Mouse (Mus musculus): ENCODE measurements at regions not wholly inside any gene's neighbourhood (a gene's known extent, or its start where the extent isn't known, plus 50 kb on each side); places are given as distances from the start of the nearest gene placed in this dataset.
A peak's percentile ranks its signal among the peaks of the same experiment; 100 is the strongest.

- whole genome bisulfite sequencing: 80% methylated on average over 2 of the region's 2 CpGs
- ATAC-seq (replicated peaks; ENCODE audit: insufficient number of reproducible peaks, low FRiP score, low TSS enrichment, low read depth) (no peak), DNase-seq (ENCODE audit: low spot score) (no peak)
- H3K27me3 ChIP-seq (ENCODE audit: control insufficient read depth, insufficient read depth, low read length): no peaks in the 10 kb centered on the region
- no peaks in the 10 kb centered on the region for H3K36me3 ChIP-seq (replicated peaks; ENCODE audit: control insufficient read depth, insufficient read depth, low read depth, low read length)
- no peak overlapping the region for H3K9ac ChIP-seq (replicated peaks; ENCODE audit: low read length)
- no peaks in the 10 kb centered on the region for H3K4me1 ChIP-seq (ENCODE audit: control insufficient read depth, insufficient read depth, low read length)
- H3K4me2 ChIP-seq (ENCODE audit: low read depth, low read length): no peak overlapping the region
- H3K27ac ChIP-seq (replicated peaks; ENCODE audit: low read depth, low read length): no peak overlapping the region
- H3K4me3 ChIP-seq (ENCODE audit: low read depth, low read length): no peak overlapping the region
- no peaks in the 10 kb centered on the region for H3K9me3 ChIP-seq (replicated peaks; ENCODE audit: control insufficient read depth, low read length)
These were observed 91.9 kb upstream of the Stxbp5 start for GRCm38 (mm10) chr10:9992798-9993197.

GRCm38 (mm10) chr10:9985407-9985806, 84.5 kb upstream of the Stxbp5 start:
- H3K4me3 ChIP-seq (ENCODE audit: low read depth, low read length): no peak overlapping the region
- no peaks in the 10 kb centered on the region for H3K36me3 ChIP-seq (replicated peaks; ENCODE audit: control insufficient read depth, insufficient read depth, low read depth, low read length)
- no peak overlapping the region for H3K27ac ChIP-seq (replicated peaks; ENCODE audit: low read depth, low read length)
- no peak overlapping the region for H3K4me2 ChIP-seq (ENCODE audit: low read depth, low read length)
- H3K27me3 ChIP-seq (ENCODE audit: control insufficient read depth, insufficient read depth, low read length): no peaks in the 10 kb centered on the region
- DNase-seq (ENCODE audit: low spot score): no peak
- ATAC-seq (replicated peaks; ENCODE audit: insufficient number of reproducible peaks, low FRiP score, low TSS enrichment, low read depth): no peak
- no peak overlapping the region for H3K9ac ChIP-seq (replicated peaks; ENCODE audit: low read length)
- WGBS: 89% methylated on average over 5 of the region's 5 CpGs
- no peaks in the 10 kb centered on the region for H3K9me3 ChIP-seq (replicated peaks; ENCODE audit: control insufficient read depth, low read length)
- H3K4me1 ChIP-seq (ENCODE audit: control insufficient read depth, insufficient read depth, low read length): no peaks in the 10 kb centered on the region

GRCm38 (mm10) chr10:9976424-9976823, 75.5 kb upstream of the Stxbp5 start:
- 41% methylated on average over 3 of the region's 3 CpGs for WGBS
- Histone ChIP-seq H3K4me3 (ENCODE audit: low read depth, low read length) (no peak overlapping the region), H3K4me1 (ENCODE audit: control insufficient read depth, insufficient read depth, low read length) (no peaks in the 10 kb centered on the region), H3K36me3 (replicated peaks; ENCODE audit: control insufficient read depth, insufficient read depth, low read depth, low read length) (no peaks in the 10 kb centered on the region), H3K27me3 (ENCODE audit: control insufficient read depth, insufficient read depth, low read length) (no peaks in the 10 kb centered on the region), H3K27ac (replicated peaks; ENCODE audit: low read depth, low read length) (no peak overlapping the region), H3K9ac (replicated peaks; ENCODE audit: low read length) (no peak overlapping the region), H3K4me2 (ENCODE audit: low read depth, low read length) (no peak overlapping the region), H3K9me3 (replicated peaks; ENCODE audit: control insufficient read depth, low read length) (no peaks in the 10 kb centered on the region)
- DNase-seq (ENCODE audit: low spot score): peak; percentile 3
- no peak for ATAC-seq (replicated peaks; ENCODE audit: insufficient number of reproducible peaks, low FRiP score, low TSS enrichment, low read depth)
